Mouse (Mus musculus) small intestine, adult 2 months (tissue): ENCODE results near the gene Snx29.

Source experiments
- CTCF ChIP-seq: fragments of 200-500 bp; IDR thresholded peaks from 2 replicates; pipeline ENCODE4 v1.5.1; 2012; ENCODE audit warnings: low read depth, mild to moderate bottlenecking, control low read depth, inconsistent platforms, low read length, moderate library complexity, mixed read lengths; ENCODE audit not compliant: insufficient replicate concordance, insufficient read length; ENCODE audit errors: extremely low read depth
- POLR2A ChIP-seq: fragments of 200-500 bp; IDR thresholded peaks from 2 replicates; pipeline ENCODE4 v1.6.1; 2012; ENCODE audit warnings: low read depth, mild to moderate bottlenecking, control low read depth, inconsistent platforms, low read length, moderate library complexity

- TF ChIP-seq POLR2A (no peak), CTCF (no peak)
These were observed 317.2 kb downstream of the Snx29 start for GRCm38 (mm10) chr16:11639936-11640335.
